Mouse (Mus musculus) stomach, embryonic 16.5 days (tissue): Measurements from ENCODE around the gene Ano6. TPM values are rescaled to one million over a fixed set of nuclear protein-coding genes. Genes with fewer than 3 reads are reported as not detected.

ENCODE experiments used
- ATAC-seq: fragments of 200-750 bp; cut with Nextera tagmentation; 2 replicates; pipeline ENCODE4 v1.8.0; 2017; ENCODE audit warnings: moderate number of reproducible peaks, moderate TSS enrichment; ENCODE audit not compliant: insufficient read depth, low FRiP score
- H3K27ac ChIP-seq: fragments of 300-500 bp; sonication (generic); 2 replicates; pipeline ENCODE4 v1.5.1; 2014; ENCODE audit warnings: low read length
- H3K27me3 ChIP-seq: fragments of 300-500 bp; sonication (generic); 2 replicates; pipeline ENCODE4 v1.6.1; 2014; ENCODE audit warnings: low read length, control low read depth, mixed read lengths; ENCODE audit not compliant: control insufficient read depth, insufficient read depth
- H3K36me3 ChIP-seq: fragments of 300-500 bp; sonication (generic); 2 replicates; pipeline ENCODE4 v1.6.1; 2014; ENCODE audit warnings: low read length; ENCODE audit not compliant: control insufficient read depth, insufficient read depth
- H3K4me1 ChIP-seq: fragments of 300-500 bp; sonication (generic); 2 replicates; pipeline ENCODE4 v1.6.1; 2014; ENCODE audit warnings: low read length, control low read depth, mixed read lengths; ENCODE audit not compliant: control insufficient read depth, insufficient read depth
- H3K4me2 ChIP-seq: fragments of 300-500 bp; sonication (generic); 2 replicates; pipeline ENCODE4 v1.6.1; 2014; ENCODE audit warnings: low read depth, low read length, mixed read lengths
- H3K4me3 ChIP-seq: fragments of 300-500 bp; sonication (generic); replicated peaks from 2 replicates; pipeline ENCODE4 v1.5.1; 2014; ENCODE audit warnings: mild to moderate bottlenecking, low read length
- H3K9ac ChIP-seq: fragments of 300-500 bp; sonication (generic); 2 replicates; pipeline ENCODE4 v1.6.1; 2014; ENCODE audit warnings: low read length
- H3K9me3 ChIP-seq: fragments of 300-500 bp; sonication (generic); replicated peaks from 2 replicates; pipeline ENCODE4 v1.6.1; 2016; ENCODE audit warnings: low read length, control low read depth; ENCODE audit not compliant: control insufficient read depth
- WGBS: fragments of 180-500 bp; shearing (Covaris S2); extraction: QIAGEN DNeasy Blood & Tissue Kit; methylation state at CpG from one replicate; pipeline ENCODE4 v1.1.7; 2014; 5-methylcytosine and 5-hydroxymethylcytosine counted together
- polyA plus RNA-seq: library from polyadenylated mRNA; unstranded; fragments of >200 nt; fragmentation: Nextera tagmentation; extraction: Ambion mirVana; gene quantifications from 2 replicates; pipeline ENCODE4 v1.2.1, GENCODE M21; 2015

Gene Ano6
- polyA plus RNA-seq, 1 experiment from 2014 or later = 41.8 TPM

GRCm38 (mm10) chr15:95980641-95981040 lies 190.0 kb downstream of the Ano6 start:
- Histone ChIP-seq H3K4me1 (no peaks in the 10 kb centered on the region), H3K4me3 (no peak overlapping the region), H3K27me3 (no peaks in the 10 kb centered on the region), H3K36me3 (no peaks in the 10 kb centered on the region), H3K9ac (no peak overlapping the region), H3K4me2 (no peak overlapping the region), H3K27ac (no peak overlapping the region), H3K9me3 (no peaks in the 10 kb centered on the region)
- no peak for ATAC-seq
- whole genome bisulfite sequencing = 44% methylated on average over 5 of the region's 5 CpGs

GRCm38 (mm10) chr15:95987916-95988315 lies 197.3 kb downstream of the Ano6 start:
- no peaks in the 10 kb centered on the region for H3K4me1 ChIP-seq
- H3K9ac ChIP-seq = no peak overlapping the region
- H3K4me2 ChIP-seq = no peak overlapping the region
- no peak overlapping the region for H3K4me3 ChIP-seq
- ATAC-seq = peak; percentile 68; the same call in 1 of the 2 replicates
- 74% methylated on average over 3 of the region's 3 CpGs for WGBS
- H3K36me3 ChIP-seq = no peaks in the 10 kb centered on the region
- no peaks in the 10 kb centered on the region for H3K27me3 ChIP-seq
- 0 out of 2 replicates have a peak, but pooled peaks cover 3% of the 10 kb centered on the region for H3K9me3 ChIP-seq
- H3K27ac ChIP-seq = no peak overlapping the region

- no peak for ATAC-seq
- Histone ChIP-seq H3K4me3 (no peak overlapping the region), H3K27me3 (no peaks in the 10 kb centered on the region), H3K4me1 (no peaks in the 10 kb centered on the region), H3K4me2 (no peak overlapping the region), H3K27ac (no peak overlapping the region), H3K9ac (no peak overlapping the region), H3K9me3 (0 out of 2 replicates have a peak, but pooled peaks cover 3% of the 10 kb centered on the region), H3K36me3 (no peaks in the 10 kb centered on the region)
- WGBS = 63% methylated on average over 9 of the region's 9 CpGs
Observed at GRCm38 (mm10) chr15:95989496-95990124, 199.0 kb downstream of the Ano6 start.

GRCm38 (mm10) chr15:96002958-96003601 lies 212.4 kb downstream of the Ano6 start:
- H3K36me3 ChIP-seq = no peaks in the 10 kb centered on the region
- H3K27me3 ChIP-seq = no peaks in the 10 kb centered on the region
- H3K4me3 ChIP-seq = no peak overlapping the region
- ATAC-seq = 0 out of 2 replicates have a peak, but pooled peaks have one; percentile 10
- H3K9ac ChIP-seq = no peak overlapping the region
- no peak overlapping the region for H3K27ac ChIP-seq
- H3K9me3 ChIP-seq = no peaks in the 10 kb centered on the region
- WGBS = 20% methylated on average over 6 of the region's 6 CpGs
- no peak overlapping the region for H3K4me2 ChIP-seq
- peaks cover 7% of the 10 kb centered on the region for H3K4me1 ChIP-seq

GRCm38 (mm10) chr15:96011640-96012390 lies 221.2 kb downstream of the Ano6 start:
- ATAC-seq = no peak
- Histone ChIP-seq H3K9ac (no peak overlapping the region), H3K9me3 (no peaks in the 10 kb centered on the region), H3K27me3 (no peaks in the 10 kb centered on the region), H3K4me3 (no peak overlapping the region), H3K4me1 (no peaks in the 10 kb centered on the region), H3K36me3 (no peaks in the 10 kb centered on the region), H3K4me2 (no peak overlapping the region), H3K27ac (no peak overlapping the region)
- WGBS = 86% methylated on average over 16 of the region's 16 CpGs

GRCm38 (mm10) chr15:96012391-96012775 lies 221.7 kb downstream of the Ano6 start:
- H3K9ac ChIP-seq = no peak overlapping the region
- 39% methylated on average over 8 of the region's 8 CpGs for whole genome bisulfite sequencing
- H3K4me3 ChIP-seq = no peak overlapping the region
- ATAC-seq = peak; percentile 66; the same call in 1 of the 2 replicates
- H3K27ac ChIP-seq = no peak overlapping the region
- no peak overlapping the region for H3K4me2 ChIP-seq
- no peaks in the 10 kb centered on the region for H3K27me3 ChIP-seq
- no peaks in the 10 kb centered on the region for H3K36me3 ChIP-seq
- H3K4me1 ChIP-seq = no peaks in the 10 kb centered on the region
- H3K9me3 ChIP-seq = no peaks in the 10 kb centered on the region

- Histone ChIP-seq H3K9ac (no peak overlapping the region), H3K9me3 (no peaks in the 10 kb centered on the region), H3K4me2 (no peak overlapping the region), H3K36me3 (no peaks in the 10 kb centered on the region), H3K27ac (no peak overlapping the region), H3K4me3 (no peak overlapping the region), H3K4me1 (no peaks in the 10 kb centered on the region), H3K27me3 (no peaks in the 10 kb centered on the region)
- WGBS = 86% methylated on average over 4 of the region's 4 CpGs
- no peak for ATAC-seq
Observed at GRCm38 (mm10) chr15:96014501-96014900, 223.9 kb downstream of the Ano6 start.

- ATAC-seq = no peak
- WGBS = 81% methylated on average over 3 of the region's 3 CpGs
Observed at GRCm38 (mm10) chr15:96020465-96020864, 229.8 kb downstream of the Ano6 start.

GRCm38 (mm10) chr15:96021506-96021905 lies 230.9 kb downstream of the Ano6 start:
- H3K27ac ChIP-seq = no peak overlapping the region
- H3K27me3 ChIP-seq = no peaks in the 10 kb centered on the region
- no peak for ATAC-seq
- H3K9me3 ChIP-seq = no peaks in the 10 kb centered on the region
- H3K4me2 ChIP-seq = no peak overlapping the region
- no peak overlapping the region for H3K9ac ChIP-seq
- 58% methylated on average over 10 of the region's 10 CpGs for WGBS
- no peaks in the 10 kb centered on the region for H3K36me3 ChIP-seq
- no peak overlapping the region for H3K4me3 ChIP-seq
- H3K4me1 ChIP-seq = no peaks in the 10 kb centered on the region

More at GRCm38 (mm10) chr15:96020465-96020864, 229.8 kb downstream of the Ano6 start:
- Histone ChIP-seq H3K9me3 (no peaks in the 10 kb centered on the region), H3K4me3 (no peak overlapping the region), H3K27me3 (no peaks in the 10 kb centered on the region), H3K4me1 (no peaks in the 10 kb centered on the region), H3K27ac (no peak overlapping the region), H3K9ac (no peak overlapping the region), H3K4me2 (no peak overlapping the region), H3K36me3 (no peaks in the 10 kb centered on the region)
